Mouse (Mus musculus) CD8-positive naive resting alpha-beta T cell, adult 2 months (primary cell): ENCODE data around the gene Otud7b.

Experiments used
- DNase-seq, 2 experiments: peaks; one replicate each; pipeline ENCODE4 v3.0.0; 2022; ENCODE audit warnings: low read depth in 2 of 2, low spot score in 2 of 2

Gene Otud7b

GRCm38 (mm10) chr3:96104261-96105065 is at the start of gene Otud7b:
Otud7b (plus strand) TSS chr3:96104527.
- peak; percentile 38 to 51 for DNase-seq

GRCm38 (mm10) chr3:96055294-96055693 is 49.0 kb upstream of the Otud7b start:
- DNase-seq = no peak

GRCm38 (mm10) chr3:96056031-96056430 is 48.3 kb upstream of the Otud7b start:
- DNase-seq = no peak

GRCm38 (mm10) chr3:96057747-96058204 is 46.6 kb upstream of the Otud7b start:
- DNase-seq = peak; percentile 68 to 72

GRCm38 (mm10) chr3:96058231-96058896 is 46.0 kb upstream of the Otud7b start, which contains the start of gene Vps45:
Vps45 (minus strand) TSS chr3:96058466.
- DNase-seq = peak; percentile 46 to 65

- no peak for DNase-seq
Observed at GRCm38 (mm10) chr3:96060146-96060545, 44.2 kb upstream of the Otud7b start.

- DNase-seq = no peak
Observed at GRCm38 (mm10) chr3:96063299-96063698, 41.0 kb upstream of the Otud7b start.

GRCm38 (mm10) chr3:96064217-96064616 is 40.1 kb upstream of the Otud7b start:
- DNase-seq = no peak

- no peak for DNase-seq
Observed at GRCm38 (mm10) chr3:96065147-96065546, 39.2 kb upstream of the Otud7b start.

GRCm38 (mm10) chr3:96065754-96066375 is 38.5 kb upstream of the Otud7b start:
- DNase-seq = peak in 1 of 2 experiments; percentile 17

- no peak for DNase-seq
Observed at GRCm38 (mm10) chr3:96066741-96067140, 37.6 kb upstream of the Otud7b start.

GRCm38 (mm10) chr3:96069046-96069445 is 35.3 kb upstream of the Otud7b start:
- DNase-seq = no peak

GRCm38 (mm10) chr3:96069542-96069941 is 34.8 kb upstream of the Otud7b start:
- DNase-seq = no peak

- DNase-seq = no peak
Observed at GRCm38 (mm10) chr3:96070241-96070640, 34.1 kb upstream of the Otud7b start.

GRCm38 (mm10) chr3:96072921-96073486 is 31.3 kb upstream of the Otud7b start:
- no peak for DNase-seq

- DNase-seq = no peak
Observed at GRCm38 (mm10) chr3:96078066-96078465, 26.3 kb upstream of the Otud7b start.

- no peak for DNase-seq
Observed at GRCm38 (mm10) chr3:96078711-96079110, 25.6 kb upstream of the Otud7b start.

GRCm38 (mm10) chr3:96081006-96081405 is 23.3 kb upstream of the Otud7b start:
- DNase-seq = peak in 1 of 2 experiments; percentile 27

GRCm38 (mm10) chr3:96081650-96082049 is 22.7 kb upstream of the Otud7b start:
- DNase-seq = no peak

GRCm38 (mm10) chr3:96082100-96082499 is 22.2 kb upstream of the Otud7b start:
- DNase-seq = no peak

- DNase-seq = no peak
Observed at GRCm38 (mm10) chr3:96082714-96083508, 21.4 kb upstream of the Otud7b start.
